Mouse (Mus musculus) cerebellum, adult 9-11 months (tissue): ENCODE data around the gene Serpina3n.
A peak's percentile ranks its signal among the peaks of the same experiment; 100 is the strongest.
"Not testable (repeated sequence)": the region's sequence is repeated elsewhere in the genome, so short reads cannot be mapped to it uniquely, and the experiment has no call there.

Experiments
- DNase-seq: peaks from one replicate; pipeline ENCODE4 v3.0.0; 2022

Gene Serpina3n

DNA sequence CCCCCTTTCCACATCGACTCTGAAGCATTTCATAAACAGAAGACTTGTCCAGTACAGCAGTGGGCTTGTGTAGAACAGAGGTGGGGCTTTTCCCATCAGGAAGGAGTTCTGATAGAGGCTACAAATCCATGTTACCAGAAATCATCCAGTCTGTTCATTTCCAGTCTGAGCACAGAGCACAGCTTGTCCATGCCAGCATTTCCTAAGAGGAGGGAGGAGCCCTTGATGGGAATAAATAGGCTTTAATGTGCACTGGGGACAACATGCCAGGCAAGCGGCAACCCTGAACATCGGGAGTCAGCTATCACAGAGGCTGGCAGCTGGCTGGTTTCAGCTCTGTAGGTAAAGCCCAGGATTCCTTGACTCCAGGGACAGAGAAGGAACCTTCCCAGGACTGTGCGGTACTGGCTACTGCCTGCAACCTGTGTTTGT is at the start of gene Serpina3n:
TSS of gene Serpina3n (plus strand) at position 276 of the 432 bp plus-strand sequence.
- no peak for DNase-seq

DNA sequence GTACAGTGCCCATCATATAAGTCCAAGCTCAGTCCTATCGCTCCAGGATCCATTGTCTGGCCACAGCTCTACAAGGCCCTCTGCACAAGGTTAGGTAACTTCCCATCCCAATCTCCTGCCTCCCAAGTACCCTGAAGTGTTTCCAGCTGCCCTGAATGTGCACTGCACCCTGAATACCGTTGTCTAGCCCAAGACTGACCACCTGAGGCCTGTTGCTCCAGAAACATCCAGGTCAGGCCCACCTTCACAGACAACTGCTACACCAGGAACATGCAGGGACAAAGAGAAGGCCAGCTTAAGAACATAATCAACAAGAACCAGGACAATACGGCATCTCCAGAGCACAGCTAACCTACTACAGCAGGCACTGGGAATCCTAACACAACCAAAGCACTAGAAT is 36.5 kb upstream of the Serpina3n start:
- DNase-seq, result no peak

DNA sequence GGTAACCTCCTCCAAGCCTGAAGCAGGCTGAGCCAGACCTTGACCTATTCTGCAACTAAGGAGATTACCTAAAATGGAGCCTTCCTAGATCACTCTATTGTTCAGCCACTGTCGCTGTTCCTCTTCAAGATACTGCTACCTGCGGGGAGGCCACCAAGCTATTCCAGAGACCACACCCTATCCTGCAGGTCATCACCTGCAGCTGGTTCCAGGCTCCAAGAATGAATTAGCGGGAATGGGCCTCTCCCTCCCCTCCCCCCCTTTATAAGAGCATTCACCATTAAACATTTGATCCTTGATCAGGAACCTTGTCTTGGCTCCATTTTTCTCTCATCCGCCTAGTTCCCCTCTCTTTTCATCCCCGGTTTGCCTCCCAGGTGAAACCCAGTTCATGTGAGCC is 29.4 kb upstream of the Serpina3n start:
- DNase-seq, result not testable (repeated sequence)

DNA sequence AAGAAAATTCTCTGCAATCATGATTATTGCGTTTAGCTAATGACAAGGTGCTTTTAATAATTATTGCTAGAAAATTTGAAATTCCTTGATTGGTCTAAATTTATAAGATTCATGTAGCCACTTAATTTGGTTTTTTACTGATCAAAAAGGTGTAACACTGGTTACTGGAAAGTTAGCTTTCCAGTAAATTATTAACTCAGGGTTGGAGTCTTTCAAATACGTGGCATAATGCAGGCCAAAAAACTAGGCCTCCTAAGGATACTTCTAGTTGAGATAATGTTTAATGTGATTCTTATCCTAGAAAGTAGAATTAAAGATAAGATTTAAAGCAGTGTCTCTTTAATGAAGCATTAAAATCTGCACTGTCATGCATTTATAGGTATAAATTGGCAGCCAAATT is 28.2 kb upstream of the Serpina3n start:
- not testable (repeated sequence) for DNase-seq

DNA sequence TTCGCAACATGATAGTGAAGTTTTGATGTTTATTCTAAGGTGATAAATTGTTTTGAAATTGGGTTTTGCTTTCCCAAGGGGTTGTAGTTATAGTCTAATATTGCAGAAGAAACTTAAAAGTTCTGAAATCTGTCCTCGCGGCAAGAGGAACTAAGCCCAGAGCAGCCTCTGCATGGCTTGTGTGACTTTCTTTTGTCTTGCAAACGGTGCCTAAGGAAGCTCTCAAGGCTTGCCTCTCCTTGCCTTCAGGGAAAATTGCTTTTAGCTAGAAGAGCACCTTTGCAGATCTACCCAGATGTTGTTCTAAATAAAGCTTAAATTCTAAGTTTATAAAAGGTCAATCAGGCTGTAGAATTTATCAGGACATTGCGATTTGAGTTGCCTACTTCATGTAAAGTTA is 27.7 kb upstream of the Serpina3n start:
- DNase-seq, result not testable (repeated sequence)

DNA sequence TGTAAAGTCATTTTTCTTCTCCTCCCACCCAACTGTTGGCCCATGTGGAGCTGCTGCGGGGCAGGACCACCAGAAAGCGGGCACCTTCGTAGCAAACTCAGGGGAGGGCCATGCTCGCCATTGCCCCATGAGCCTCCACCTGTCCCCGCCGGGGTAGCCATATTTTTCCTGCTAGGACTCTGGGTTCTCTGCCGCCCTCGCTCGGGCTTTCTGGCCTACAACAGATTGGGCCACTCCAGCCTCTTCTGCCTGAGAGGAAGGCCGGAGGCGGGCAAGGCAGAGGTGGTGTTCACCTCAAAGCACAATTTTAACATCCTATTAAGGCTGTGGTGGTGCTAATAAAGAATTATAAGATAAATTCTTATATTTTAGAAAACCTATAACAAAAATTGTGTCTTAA is 26.7 kb upstream of the Serpina3n start:
- no peak for DNase-seq

- DNase-seq, result not testable (repeated sequence)
These were observed 25.4 kb upstream of the Serpina3n start for GRCm38 (mm10) chr12:104381071-104381604.

- DNase-seq, result not testable (repeated sequence)
These were observed 20.5 kb upstream of the Serpina3n start for GRCm38 (mm10) chr12:104385987-104386386.

GRCm38 (mm10) chr12:104386878-104387277 is 19.7 kb upstream of the Serpina3n start:
- DNase-seq, result not testable (repeated sequence)

DNA sequence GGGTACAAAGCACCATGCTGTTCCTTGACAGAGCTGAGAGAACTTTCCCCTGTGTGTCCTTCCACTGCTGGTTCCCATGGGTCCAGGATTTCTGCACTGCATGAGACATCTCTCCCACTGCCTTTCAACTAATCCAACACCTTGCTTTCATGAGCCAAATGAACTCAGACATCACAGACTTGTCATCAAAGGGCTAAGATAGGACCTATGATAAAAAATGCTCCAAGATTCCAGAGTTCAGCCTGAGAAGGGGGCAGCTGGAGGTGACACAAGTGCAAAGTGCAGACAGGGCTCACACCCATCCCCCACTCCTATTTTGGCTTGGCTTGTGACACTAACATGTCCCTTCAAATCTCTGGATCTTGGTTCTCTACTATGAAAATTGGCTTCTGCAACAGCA is 18.1 kb upstream of the Serpina3n start:
- no peak for DNase-seq

DNA sequence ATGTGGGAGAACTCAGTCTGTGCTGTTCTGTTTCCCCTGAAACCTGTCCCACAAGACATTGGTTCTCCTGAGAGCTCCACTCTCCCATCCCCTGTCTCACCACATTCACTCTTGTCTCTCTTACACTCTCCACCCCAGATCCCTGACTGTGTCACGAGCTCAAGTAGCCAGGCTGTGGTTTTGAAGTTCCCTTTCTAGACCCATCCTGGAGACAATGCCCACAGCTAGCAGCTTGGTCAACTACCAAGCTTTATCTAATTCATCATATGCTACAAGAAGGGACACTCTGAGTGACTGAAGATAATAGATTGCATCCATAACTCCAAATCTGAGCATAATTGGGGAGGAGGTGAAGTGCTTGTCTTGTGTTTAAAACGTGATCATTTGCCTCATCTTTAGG is 15.5 kb upstream of the Serpina3n start:
- not testable (repeated sequence) for DNase-seq

GRCm38 (mm10) chr12:104403968-104404367 is 2.6 kb upstream of the Serpina3n start:
- no peak for DNase-seq

DNA sequence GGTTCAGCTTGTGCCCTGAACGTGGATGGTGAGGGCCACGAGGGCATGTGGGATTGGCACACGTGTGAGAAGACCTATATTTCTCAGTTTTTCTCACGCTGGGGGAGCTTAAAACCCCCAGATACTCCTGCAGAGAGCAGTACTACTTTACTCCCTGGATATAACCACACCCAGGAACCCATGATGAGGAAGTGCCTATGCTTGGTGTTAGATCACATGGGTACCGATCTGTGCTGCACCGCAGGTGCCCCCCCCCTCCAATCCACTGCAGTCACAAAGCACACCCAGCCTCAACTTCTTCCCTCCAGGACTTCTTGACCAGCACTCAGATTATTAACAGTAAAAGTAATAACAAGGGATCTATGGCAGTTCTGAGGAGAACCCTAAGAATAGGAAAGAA is 6.0 kb downstream of the Serpina3n start:
- no peak for DNase-seq

DNA sequence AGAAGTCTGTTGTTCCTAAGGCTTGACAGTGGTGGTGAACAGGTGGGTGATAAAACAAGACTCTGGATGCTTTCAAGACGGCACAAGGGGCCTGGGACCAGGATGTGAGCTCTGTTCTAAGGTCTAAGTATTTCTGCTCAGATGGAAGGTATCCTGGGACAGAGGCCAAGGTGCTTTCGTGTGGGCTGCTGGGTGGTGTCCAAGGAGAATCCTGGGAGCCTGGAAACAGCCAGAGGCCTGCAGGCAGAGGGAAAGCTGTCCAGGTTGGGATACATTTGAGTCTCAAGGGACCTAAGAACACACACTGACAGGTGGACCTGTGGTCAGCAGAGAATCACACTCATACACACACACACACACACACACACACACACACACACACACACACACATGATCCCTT is 8.0 kb downstream of the Serpina3n start:
- DNase-seq, result peak; percentile 17

DNA sequence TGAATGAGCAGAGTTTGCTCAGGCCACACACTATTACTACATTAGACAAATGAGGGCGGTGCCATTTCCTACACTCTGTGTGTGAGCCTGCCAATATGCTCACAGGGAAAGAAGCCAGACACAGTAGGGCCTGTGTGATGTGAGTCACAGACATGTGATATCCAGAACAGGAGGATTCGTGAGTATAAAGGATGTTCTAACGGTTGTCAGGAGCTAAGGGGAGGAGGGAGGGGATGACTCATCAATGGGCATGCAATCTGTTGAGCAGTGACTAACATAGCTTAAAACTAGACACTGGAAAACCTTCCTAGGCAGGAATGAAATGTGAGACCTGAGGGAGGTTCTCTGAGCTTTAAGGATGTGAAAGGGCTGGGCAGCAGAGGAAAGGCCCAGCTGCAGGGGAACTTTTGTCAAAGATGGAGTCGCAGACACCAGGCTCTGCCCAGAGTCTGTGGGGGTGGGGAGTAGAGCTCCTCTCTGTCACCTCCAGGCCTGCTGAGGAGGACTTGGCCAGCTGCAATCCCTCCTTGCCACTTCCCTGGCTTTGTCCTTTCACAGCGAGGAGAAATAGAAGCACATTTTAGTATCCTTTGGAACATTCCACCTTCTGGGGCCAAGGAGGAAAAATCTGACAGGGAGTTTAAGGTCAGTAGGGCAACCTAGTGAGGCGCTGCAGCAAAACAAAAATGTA is 9.2 kb downstream of the Serpina3n start:
- peak; percentile 47 for DNase-seq

GRCm38 (mm10) chr12:104418340-104419135 is 12.0 kb downstream of the Serpina3n start:
- peak; percentile 49 for DNase-seq

- DNase-seq, result no peak
These were observed 12.6 kb downstream of the Serpina3n start for GRCm38 (mm10) chr12:104419136-104419462.

GRCm38 (mm10) chr12:104422615-104423392 is 16.3 kb downstream of the Serpina3n start:
- DNase-seq, result no peak

DNA sequence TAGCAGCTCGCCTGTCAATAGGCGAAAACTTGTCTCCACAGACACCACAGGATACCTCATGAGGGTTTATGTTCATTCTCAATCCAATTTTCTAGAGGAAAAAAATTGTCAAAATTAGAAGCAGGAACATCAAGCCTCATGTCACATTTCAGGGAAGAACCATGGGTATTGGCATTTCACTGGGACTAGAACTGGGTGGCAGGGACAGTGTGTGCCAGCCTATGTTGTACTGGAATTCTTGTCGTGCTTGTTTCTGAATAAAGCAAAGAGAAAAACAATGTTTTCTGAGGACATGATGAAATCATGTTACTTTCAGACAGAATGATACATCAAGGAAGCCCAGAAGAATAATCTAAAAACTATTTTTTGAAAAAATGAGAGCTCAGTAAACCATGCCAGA is 19.1 kb downstream of the Serpina3n start:
- DNase-seq, result no peak

- DNase-seq, result no peak
These were observed 20.4 kb downstream of the Serpina3n start for GRCm38 (mm10) chr12:104426915-104427314.

DNA sequence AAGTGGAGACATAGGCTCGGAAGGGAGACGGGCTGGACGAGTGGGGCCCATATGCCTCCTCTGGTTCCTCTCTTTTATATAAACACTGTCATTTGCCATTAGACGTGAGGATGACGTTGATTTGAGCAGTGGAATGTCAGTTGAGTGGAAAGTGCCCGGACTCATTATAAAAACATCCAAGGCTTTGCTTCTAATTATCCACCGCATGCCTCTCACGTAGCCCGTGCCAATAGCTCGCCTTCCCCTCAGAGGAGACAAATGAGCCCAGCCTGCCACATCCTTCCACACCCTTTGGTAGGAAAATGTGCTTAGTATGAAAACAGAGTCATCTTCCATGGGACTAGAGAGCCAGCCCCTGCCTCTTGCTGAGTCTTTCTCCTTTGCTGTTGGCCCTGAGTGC is 24.8 kb downstream of the Serpina3n start:
- no peak for DNase-seq

- DNase-seq, result no peak
These were observed 26.7 kb downstream of the Serpina3n start for GRCm38 (mm10) chr12:104433214-104433613.
